Mouse (Mus musculus) adipose tissue, adult 10 weeks (tissue): Measurements from ENCODE around the gene Usp17la. TPM values are rescaled to one million over a fixed set of nuclear protein-coding genes. Genes with fewer than 3 reads are reported as not detected.

ENCODE experiments used
- polyA plus RNA-seq: library from polyadenylated mRNA; stranded (reverse); fragments of 350-450 nt; fragmentation: Illumina TruSeq; extraction: RNeasy Lipid Tissue Mini Kit (QIAGEN cat#74804); gene quantifications from one replicate; pipeline ENCODE4 v1.2.3, GENCODE M21; 2014; ENCODE audit warnings: low read depth, low replicate concordance

Usp17la gene
- polyA plus RNA-seq: not detected

GRCm38 (mm10) chr7:104856709-104857108 lies at the start of gene Usp17la:
Usp17la (plus strand) TSS chr7:104857009.

DNA sequence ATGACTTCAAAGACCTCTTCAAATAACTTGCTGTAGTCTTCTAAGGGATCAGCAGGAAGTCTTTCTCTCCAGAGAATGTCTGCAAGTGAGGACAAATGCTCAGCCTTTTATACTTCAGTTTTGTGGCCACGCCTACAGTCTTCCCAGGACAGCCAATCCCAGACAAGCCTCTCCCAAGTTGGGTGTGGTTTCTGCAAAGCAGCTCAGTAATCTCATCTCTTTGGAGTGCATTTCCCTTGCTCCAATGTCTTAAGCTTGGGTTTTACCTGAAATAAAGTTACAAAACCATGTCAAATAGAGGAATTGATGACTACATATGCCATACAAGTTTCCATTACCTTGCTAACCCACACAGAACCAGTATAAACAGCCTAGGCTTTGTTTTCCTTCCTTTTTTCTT lies 14.3 kb upstream of the Usp17la start, which contains the start of gene Usp17lb:
TSS of gene Usp17lb (minus strand) at position 101 of the 400 bp plus-strand sequence.

GRCm38 (mm10) chr7:104877731-104878130 lies 20.9 kb downstream of the Usp17la start, which contains the start of gene Olfr665:
Olfr665 (plus strand) TSS chr7:104878031.

GRCm38 (mm10) chr7:104895852-104896251 lies 39.0 kb downstream of the Usp17la start, which contains the start of gene Olfr666:
Olfr666 (minus strand) TSS chr7:104895952.

Other genes with a start within 250 kb of the Usp17la start
- gene Olfr656, start 243.1 kb upstream of the Usp17la start, polyA plus RNA-seq: not detected
- gene Olfr657, start 232.2 kb upstream of the Usp17la start, polyA plus RNA-seq: not detected
- not detected for gene Olfr658, start 209.7 kb upstream of the Usp17la start, polyA plus RNA-seq
- gene Olfr659, start 190.3 kb upstream of the Usp17la start, polyA plus RNA-seq: not detected
- not detected for gene Olfr661, start 170.5 kb upstream of the Usp17la start, polyA plus RNA-seq
- gene Usp17le, start 79.5 kb upstream of the Usp17la start, polyA plus RNA-seq: not detected
- gene Usp17lb, start 14.4 kb upstream of the Usp17la start, polyA plus RNA-seq: 0.22 TPM
- gene Olfr665, start 21.0 kb downstream of the Usp17la start, polyA plus RNA-seq: not detected
- gene Olfr666, start 38.9 kb downstream of the Usp17la start, polyA plus RNA-seq: 0.20 TPM
- gene Olfr667, start 64.5 kb downstream of the Usp17la start, polyA plus RNA-seq: not detected
- gene Olfr668, start 71.0 kb downstream of the Usp17la start, polyA plus RNA-seq: not detected
- not detected for gene Olfr669, start 77.2 kb downstream of the Usp17la start, polyA plus RNA-seq
- not detected for gene Olfr670, start 105.6 kb downstream of the Usp17la start, polyA plus RNA-seq
- gene Olfr671, start 122.1 kb downstream of the Usp17la start, polyA plus RNA-seq: not detected
- gene Olfr672, start 145.0 kb downstream of the Usp17la start, polyA plus RNA-seq: not detected
- not detected for gene Olfr675, start 171.5 kb downstream of the Usp17la start, polyA plus RNA-seq
- gene Olfr676, start 175.7 kb downstream of the Usp17la start, polyA plus RNA-seq: not detected
- gene Olfr677, start 194.4 kb downstream of the Usp17la start, polyA plus RNA-seq: not detected
- not detected for gene Olfr678, start 207.5 kb downstream of the Usp17la start, polyA plus RNA-seq
- gene Olfr679, start 224.2 kb downstream of the Usp17la start, polyA plus RNA-seq: not detected
- gene Olfr680-ps1, start 235.8 kb downstream of the Usp17la start, polyA plus RNA-seq: not detected